ENCODE assay signal across 9 mouse cellular contexts in genomic region chrY:90724014-90724709, GRCm38 (mm10). TPM values are rescaled to one million over a fixed set of nuclear protein-coding genes. Genes with fewer than 3 reads are reported as not detected.
DNase-seq lines count a peak whose midpoint lies in the region; ATAC-seq lines count a peak whose summit lies in the region.
"Not testable (repeated sequence)": the region's sequence is repeated elsewhere in the genome, so short reads cannot be mapped to it uniquely, and the experiment has no call there.
"Had no signal": no experiment of that assay in that cellular context is flagged by ENCODE, and none has a peak within 500 bp of the region (broad histone marks: within the 10 kb centered on the region; RNA-seq: fewer than 3 reads in every experiment).

No protein-coding gene starts in this region.

- WGBS in embryonic facial prominence, embryonic 15.5 days, result 57% methylated on average over 8 of the region's 8 CpGs
- WGBS in heart, embryonic 14.5 days, result 43% methylated on average over 8 of the region's 8 CpGs
- WGBS in liver, embryonic 13.5 days (ENCODE audit: insufficient replicate concordance), result 51% methylated on average over 8 of the region's 8 CpGs
- WGBS in midbrain, embryonic 16.5 days, result 53% methylated on average over 8 of the region's 8 CpGs
- WGBS in stomach, embryonic 16.5 days, result 52% methylated on average over 8 of the region's 8 CpGs

- peak; percentile 79 to 82 for DNase-seq in B cell, adult 2 months
- DNase-seq in ZHBTc4 (ENCODE audit: low read depth, low spot score), result peak; percentile 94
- DNase-seq in kidney, adult 18-20 months, result peak; percentile 36
- DNase-seq in liver, embryonic 13.5 days, result not testable (repeated sequence)

- H3K27ac ChIP-seq in embryonic facial prominence, embryonic 15.5 days (replicated peaks); heart, embryonic 14.5 days (replicated peaks in 1 of 2; ENCODE audit: control insufficient read depth in 1 of 2, insufficient read depth in 1 of 2, low read depth in 2 of 2, low read length in 2 of 2); liver, embryonic 13.5 days; midbrain, embryonic 16.5 days (ENCODE audit: low read length); stomach, embryonic 16.5 days (ENCODE audit: low read length): not testable (repeated sequence)

- H3K36me3 ChIP-seq in embryonic facial prominence, embryonic 15.5 days; heart, embryonic 14.5 days (ENCODE audit: control insufficient read depth, insufficient read depth, low read length); liver, embryonic 13.5 days; midbrain, embryonic 16.5 days (ENCODE audit: control insufficient read depth, insufficient read depth, low read length); stomach, embryonic 16.5 days (ENCODE audit: control insufficient read depth, insufficient read depth, low read length): not testable (repeated sequence)

- H3K4me1 ChIP-seq in embryonic facial prominence, embryonic 15.5 days; heart, embryonic 14.5 days (ENCODE audit: control insufficient read depth in 2 of 2, insufficient read depth in 2 of 2, low read length in 2 of 2); liver, embryonic 13.5 days (replicated peaks); midbrain, embryonic 16.5 days (ENCODE audit: control insufficient read depth, insufficient read depth, low read length); stomach, embryonic 16.5 days (ENCODE audit: control insufficient read depth, insufficient read depth, low read length): not testable (repeated sequence)

- not testable (repeated sequence) for H3K9me3 ChIP-seq in embryonic facial prominence, embryonic 15.5 days (replicated peaks); heart, embryonic 14.5 days (ENCODE audit: control insufficient read depth, low read length); liver, embryonic 13.5 days (replicated peaks); midbrain, embryonic 16.5 days (replicated peaks; ENCODE audit: control insufficient read depth, low read length, poor library complexity, severe bottlenecking); stomach, embryonic 16.5 days (replicated peaks; ENCODE audit: control insufficient read depth, low read length)

- not testable (repeated sequence) for H3K4me2 ChIP-seq in embryonic facial prominence, embryonic 15.5 days (replicated peaks); heart, embryonic 14.5 days (ENCODE audit: low read length); liver, embryonic 13.5 days; midbrain, embryonic 16.5 days (ENCODE audit: low read length); stomach, embryonic 16.5 days (ENCODE audit: low read depth, low read length)

- not testable (repeated sequence) for H3K9ac ChIP-seq in embryonic facial prominence, embryonic 15.5 days; heart, embryonic 14.5 days (ENCODE audit: low read length); liver, embryonic 13.5 days; midbrain, embryonic 16.5 days (ENCODE audit: low read depth, low read length); stomach, embryonic 16.5 days (ENCODE audit: low read length)

- peak; percentile 67; the same call in 1 of the 2 replicates for ATAC-seq in embryonic facial prominence, embryonic 15.5 days (ENCODE audit: insufficient number of reproducible peaks, low FRiP score, low TSS enrichment, low read depth)
- peak; percentile 39; the same call in 1 of the 2 replicates for ATAC-seq in heart, embryonic 14.5 days (ENCODE audit: insufficient number of reproducible peaks, insufficient read depth, low FRiP score, low read depth)
- ATAC-seq in liver, embryonic 13.5 days (ENCODE audit: low read depth), result peak; percentile 82
- ATAC-seq in midbrain, embryonic 16.5 days, result peak; percentile 91
- peak; percentile 75 for ATAC-seq in stomach, embryonic 16.5 days (ENCODE audit: insufficient read depth, low FRiP score)

- H3K4me3 ChIP-seq in embryonic facial prominence, embryonic 15.5 days (replicated peaks); heart, embryonic 14.5 days (ENCODE audit: control insufficient read depth in 1 of 2, insufficient read depth in 1 of 2, low read depth in 1 of 2, low read length in 2 of 2); liver, embryonic 13.5 days (replicated peaks); midbrain, embryonic 16.5 days (ENCODE audit: low read depth, low read length); stomach, embryonic 16.5 days (replicated peaks; ENCODE audit: low read length): not testable (repeated sequence)

- H3K27me3 ChIP-seq in embryonic facial prominence, embryonic 15.5 days; heart, embryonic 14.5 days (ENCODE audit: control insufficient read depth, insufficient read depth, low read length); liver, embryonic 13.5 days; midbrain, embryonic 16.5 days (ENCODE audit: control insufficient read depth, insufficient read depth, low read depth, low read length); stomach, embryonic 16.5 days (ENCODE audit: control insufficient read depth, insufficient read depth, low read length): not testable (repeated sequence)

RNA-seq across cellular contexts. Expression of gene Gm21860, which starts 30.5 kb away (rescaled TPM):
- not detected in 2 replicates for polyA plus RNA-seq in embryonic facial prominence, embryonic 15.5 days (2015; fragmentation: Nextera tagmentation; extraction: Ambion mirVana)
- not detected in 2 replicates for polyA plus RNA-seq in heart, embryonic 14.5 days (2014; fragmentation: Nextera tagmentation; extraction: Ambion mirVana)
- not detected in 2 replicates for polyA plus RNA-seq in liver, embryonic 13.5 days (2015; fragmentation: Nextera tagmentation; extraction: Ambion mirVana)
- not detected in 2 replicates for polyA plus RNA-seq in midbrain, embryonic 16.5 days (2015; fragmentation: Nextera tagmentation; extraction: Ambion mirVana)
- polyA plus RNA-seq in stomach, embryonic 16.5 days (2015; fragmentation: Nextera tagmentation; extraction: Ambion mirVana), result not detected in 2 replicates
- polyA plus RNA-seq: limb, embryonic 12.5 days had no signal

Comparison
In these comparisons a context has a peak if more than half of its experiments do, and no peak if none do; other contexts are left out.
1. ATAC-seq: peak in every context shown above with its lines; median percentile 91 in midbrain, embryonic 16.5 days; 82 in liver, embryonic 13.5 days; 75 in stomach, embryonic 16.5 days; 67 in embryonic facial prominence, embryonic 15.5 days; 39 in heart, embryonic 14.5 days.